Mouse (Mus musculus) gastrocnemius, postnatal 10 days (tissue): ENCODE results near the gene Tldc1. TPM values are rescaled to one million over a fixed set of nuclear protein-coding genes. Genes with fewer than 3 reads are reported as not detected.

Experiments
- DNase-seq: peaks from one replicate; pipeline ENCODE4 v3.0.0; 2021; ENCODE audit warnings: mixed read lengths
- total RNA-seq, 2 experiments: library from RNA; stranded (reverse); gene quantifications; 2 replicates each; pipeline ENCODE4 v1.2.3; 2021

Gene Tldc1
- total RNA-seq, 2 experiments from 2014 or later, result 4.7 to 5.2 TPM

DNA sequence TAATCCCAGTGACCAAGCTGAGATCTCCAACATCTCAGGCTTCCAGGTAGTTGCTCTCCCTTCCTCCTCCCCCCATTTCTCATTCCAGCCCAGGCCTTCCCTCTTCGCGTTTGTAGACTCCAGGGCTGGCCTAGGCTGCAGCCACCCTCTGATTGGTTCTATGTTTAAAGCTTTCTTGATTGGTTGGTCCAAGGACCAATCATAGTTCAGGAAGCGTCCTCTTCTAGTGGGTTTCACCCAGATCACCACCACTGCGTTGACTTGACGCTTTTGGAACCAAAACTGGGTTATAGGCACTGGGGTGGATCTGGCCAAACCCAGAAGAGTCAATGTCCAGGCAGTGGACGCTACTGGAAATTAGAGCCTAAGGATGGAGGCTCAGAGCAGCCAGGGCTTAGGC lies 55.9 kb downstream of the Tldc1 start:
- no peak for DNase-seq

DNA sequence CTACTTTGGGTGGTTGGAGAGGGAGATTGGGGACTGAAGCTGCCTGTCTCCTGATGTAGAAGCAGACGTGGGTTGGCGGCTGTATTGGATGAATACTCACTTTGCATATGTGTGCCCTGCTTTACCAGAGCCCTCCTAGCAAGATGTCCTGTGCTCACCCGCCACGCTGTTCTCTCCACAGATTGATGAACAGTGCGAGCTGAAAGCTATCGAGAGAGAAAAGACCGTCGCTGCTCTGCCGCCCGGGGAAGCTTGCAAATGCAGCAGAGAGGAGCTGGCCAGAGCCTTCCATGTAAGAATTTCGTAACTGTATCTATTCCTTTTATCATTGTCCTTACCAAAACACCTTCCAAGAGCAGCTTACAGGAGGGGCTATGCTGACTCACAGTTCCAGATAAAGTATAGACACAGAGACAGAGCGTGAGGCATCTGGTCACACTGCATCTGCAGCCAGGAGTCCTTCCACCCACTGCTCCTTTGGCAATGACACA lies 59.2 kb downstream of the Tldc1 start:
- DNase-seq, result no peak

DNA sequence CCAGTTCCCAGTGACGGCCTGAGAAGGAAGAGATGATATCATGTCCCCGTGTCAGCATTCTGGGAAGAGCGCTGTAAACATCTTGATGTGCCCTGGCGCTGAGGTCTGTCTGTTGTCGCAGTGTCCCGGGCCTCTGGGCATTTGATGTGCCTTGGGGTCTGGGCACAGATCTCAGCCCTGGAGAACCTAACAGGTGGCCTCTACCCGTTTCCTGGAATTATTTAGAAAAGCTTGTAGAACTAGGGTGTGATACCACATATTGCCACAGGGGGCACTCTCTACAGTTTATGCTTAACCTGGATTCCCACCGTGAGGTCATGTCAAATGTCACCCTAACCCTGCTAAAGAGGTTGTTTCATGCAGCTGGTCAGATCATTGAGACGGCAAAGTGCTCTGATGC lies 60.5 kb downstream of the Tldc1 start:
- DNase-seq, result peak; percentile 35

DNA sequence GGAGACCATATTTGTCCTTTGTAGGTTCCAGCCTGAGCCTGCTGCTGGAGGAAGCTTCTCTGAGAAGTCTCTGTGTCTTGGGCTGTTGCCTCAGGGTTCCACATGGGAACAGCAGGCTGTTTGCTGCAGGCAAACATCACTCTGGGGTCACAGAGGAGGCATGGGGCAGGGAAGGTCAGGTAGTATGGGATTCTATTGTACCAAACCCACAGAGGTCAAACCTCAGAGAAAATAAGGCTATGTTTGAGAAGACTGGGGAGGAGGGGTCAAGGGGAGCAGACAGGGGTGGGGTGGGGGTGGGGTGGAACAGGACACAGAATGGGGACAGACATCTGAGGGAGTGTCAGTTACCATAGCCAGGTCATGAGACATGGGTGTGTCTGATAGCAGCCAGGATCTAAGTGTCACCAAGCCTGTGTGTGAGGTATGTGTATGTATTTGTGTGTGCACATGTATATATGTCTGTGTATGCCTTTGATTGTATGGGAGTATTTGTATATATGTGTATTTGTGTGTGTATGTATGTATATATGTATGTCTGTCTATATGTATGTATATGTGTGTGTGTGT lies 61.4 kb downstream of the Tldc1 start:
- DNase-seq, result no peak

DNA sequence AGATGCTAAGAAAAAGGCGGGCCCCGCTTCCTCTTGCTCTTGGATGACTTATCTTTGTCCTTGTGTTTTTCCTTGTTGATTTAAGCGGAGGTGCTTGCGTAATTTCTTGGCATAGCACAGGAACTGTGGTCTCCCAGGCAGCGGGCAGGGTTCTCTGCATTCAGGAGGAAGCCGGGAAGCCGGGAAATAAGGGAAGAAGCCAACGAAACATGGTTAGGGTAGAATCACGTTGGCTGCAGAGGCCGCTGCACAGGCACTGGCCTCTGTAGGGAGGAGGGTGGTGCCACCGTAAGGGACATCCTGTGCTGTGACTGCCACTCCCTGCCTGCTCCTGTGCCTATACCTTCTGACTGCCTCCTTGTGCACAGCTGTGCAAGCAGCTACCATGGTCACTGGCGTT lies 63.0 kb downstream of the Tldc1 start:
- DNase-seq, result no peak

DNA sequence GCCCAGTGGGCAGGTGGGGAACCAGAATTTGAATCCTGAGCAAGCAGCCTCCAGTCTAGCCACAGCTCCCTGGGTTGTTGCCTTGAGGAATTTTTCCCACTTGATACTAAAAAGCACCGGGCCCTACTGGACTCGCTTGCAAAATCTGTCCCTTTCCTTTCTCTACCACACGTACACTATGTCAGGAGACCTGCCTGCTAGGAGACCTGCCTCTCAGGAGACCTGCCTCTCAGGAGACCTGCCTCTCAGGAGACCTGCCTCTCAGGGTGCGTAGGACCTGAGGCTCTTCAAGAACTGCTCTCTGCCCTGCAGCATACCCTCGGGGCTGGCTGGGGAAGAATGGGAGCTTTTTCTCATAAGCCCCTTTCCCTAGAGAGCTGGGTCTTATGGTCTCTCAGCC lies 64.8 kb downstream of the Tldc1 start:
- DNase-seq, result no peak

DNA sequence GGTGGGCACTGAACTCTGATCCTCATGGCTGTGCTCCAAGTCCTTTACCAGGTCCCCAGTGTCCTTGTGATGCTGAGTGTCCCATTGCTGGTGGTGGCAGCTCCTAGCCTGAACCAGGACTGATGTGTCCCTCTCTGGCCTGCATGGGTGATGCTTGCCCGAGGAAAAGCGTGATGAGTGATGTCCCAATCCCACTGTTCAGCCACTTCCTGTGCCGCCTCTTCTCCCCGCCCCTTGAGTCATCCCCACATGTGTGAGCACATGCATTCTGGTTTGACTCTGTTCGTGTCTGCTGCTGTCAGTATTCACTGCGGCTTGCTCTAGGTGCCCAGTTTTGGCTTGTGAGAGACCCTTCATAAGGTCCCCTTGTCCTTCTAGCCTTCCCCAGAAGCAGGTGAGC lies 66.0 kb downstream of the Tldc1 start:
- no peak for DNase-seq

Other genes starting within 250 kb of the Tldc1 start
- 10 to 100 TPM; 55.4 to 65.0 TPM for gene Mbtps1, start 219.7 kb downstream of the Tldc1 start, total RNA-seq
- 10 to 100 TPM; 13.0 to 15.0 TPM for gene Hsdl1, start 203.2 kb downstream of the Tldc1 start, total RNA-seq
- gene Dnaaf1, start 203.2 kb downstream of the Tldc1 start, total RNA-seq, result not detected
- gene Taf1c, start 173.2 kb downstream of the Tldc1 start, total RNA-seq, result 1 to 10 TPM; 3.6 to 4.4 TPM
- gene Adad2, start 165.7 kb downstream of the Tldc1 start, total RNA-seq, result not detected
- gene Kcng4, start 142.7 kb downstream of the Tldc1 start, total RNA-seq, result under 1 TPM; 0.45 to 0.82 TPM
- gene Wfdc1, start 112.1 kb downstream of the Tldc1 start, total RNA-seq, result 10 to 100 TPM; 69.8 to 78.6 TPM
- not detected for gene Atp2c2, start 78.4 kb downstream of the Tldc1 start, total RNA-seq
- gene Cotl1, start 62.1 kb upstream of the Tldc1 start, total RNA-seq, result 10 to 100 TPM; 38.3 to 41.8 TPM
- 1 to 10 TPM; 2.9 to 3.9 TPM for gene Klhl36, start 83.8 kb upstream of the Tldc1 start, total RNA-seq
- 10 to 100 TPM; 57.4 to 65.4 TPM for gene Usp10, start 131.9 kb upstream of the Tldc1 start, total RNA-seq
- 1 to 10 TPM; 2.9 to 6.0 TPM for gene Gm20388, start 132.4 kb upstream of the Tldc1 start, total RNA-seq
- gene Crispld2, start 214.0 kb upstream of the Tldc1 start, total RNA-seq, result 1 to 10 TPM; 3.9 to 5.3 TPM